Mouse (Mus musculus) lung, postnatal 0 days (tissue): Measurements from ENCODE around the gene Lhx1. TPM values are rescaled to one million over a fixed set of nuclear protein-coding genes. Genes with fewer than 3 reads are reported as not detected.

Source experiments
- ATAC-seq: fragments of 200-750 bp; cut with Nextera tagmentation; 2 replicates; pipeline ENCODE4 v1.8.0; 2017; ENCODE audit warnings: moderate library complexity
- DNase-seq: peaks from one replicate; pipeline ENCODE4 v3.0.0-alpha.2; 2016; ENCODE audit warnings: low spot score
- H3K27ac ChIP-seq: fragments of 300-500 bp; sonication (generic); 2 replicates; pipeline ENCODE4 v1.5.1; 2014; ENCODE audit warnings: antibody characterized with exemption, mild to moderate bottlenecking, low read length, mixed read lengths
- H3K27me3 ChIP-seq: fragments of 300-500 bp; sonication (generic); replicated peaks from 2 replicates; pipeline ENCODE4 v1.6.1; 2014; ENCODE audit warnings: low read length, mixed read lengths; ENCODE audit not compliant: insufficient read depth
- H3K36me3 ChIP-seq: fragments of 300-500 bp; sonication (generic); 2 replicates; pipeline ENCODE4 v1.6.1; 2014; ENCODE audit warnings: low read length, mixed read lengths; ENCODE audit not compliant: insufficient read depth
- H3K4me1 ChIP-seq: fragments of 300-500 bp; sonication (generic); 2 replicates; pipeline ENCODE4 v1.6.1; 2014; ENCODE audit warnings: antibody characterized with exemption, low read depth, low read length, mixed read lengths; ENCODE audit not compliant: insufficient read depth
- H3K4me2 ChIP-seq: fragments of 300-500 bp; sonication (generic); replicated peaks from 2 replicates; pipeline ENCODE4 v1.6.1; 2014; ENCODE audit warnings: low read depth, mild to moderate bottlenecking, low read length, moderate library complexity, mixed read lengths
- H3K4me3 ChIP-seq: fragments of 300-500 bp; sonication (generic); 2 replicates; pipeline ENCODE4 v1.5.1; 2014; ENCODE audit warnings: low read depth, low read length
- H3K9ac ChIP-seq: fragments of 300-500 bp; sonication (generic); replicated peaks from 2 replicates; pipeline ENCODE4 v1.6.1; 2014; ENCODE audit warnings: low read depth, mild to moderate bottlenecking
- H3K9me3 ChIP-seq: fragments of 300-500 bp; sonication (generic); 2 replicates; pipeline ENCODE4 v1.6.1; 2016; ENCODE audit warnings: low read length, mixed read lengths
- CTCF ChIP-seq: IDR thresholded peaks from 2 replicates; pipeline ENCODE4 v1.5.1; 2016; ENCODE audit warnings: antibody characterized with exemption, mild to moderate bottlenecking
- EP300 ChIP-seq: IDR thresholded peaks from 2 replicates; pipeline ENCODE4 v1.6.1; 2016; ENCODE audit warnings: antibody characterized with exemption, mild to moderate bottlenecking, control low read depth
- WGBS: fragments of 180-500 bp; shearing (Covaris S2); extraction: QIAGEN DNeasy Blood & Tissue Kit; methylation state at CpG from one replicate; pipeline ENCODE4 v1.1.7; 2014; 5-methylcytosine and 5-hydroxymethylcytosine counted together
- polyA plus RNA-seq: library from polyadenylated mRNA; unstranded; fragments of >200 nt; fragmentation: Nextera tagmentation; extraction: Ambion mirVana; gene quantifications from 2 replicates; pipeline ENCODE4 v1.2.1, GENCODE M21; 2015

Gene Lhx1
- polyA plus RNA-seq, 1 experiment from 2014 or later, result 0.26 TPM

DNA sequence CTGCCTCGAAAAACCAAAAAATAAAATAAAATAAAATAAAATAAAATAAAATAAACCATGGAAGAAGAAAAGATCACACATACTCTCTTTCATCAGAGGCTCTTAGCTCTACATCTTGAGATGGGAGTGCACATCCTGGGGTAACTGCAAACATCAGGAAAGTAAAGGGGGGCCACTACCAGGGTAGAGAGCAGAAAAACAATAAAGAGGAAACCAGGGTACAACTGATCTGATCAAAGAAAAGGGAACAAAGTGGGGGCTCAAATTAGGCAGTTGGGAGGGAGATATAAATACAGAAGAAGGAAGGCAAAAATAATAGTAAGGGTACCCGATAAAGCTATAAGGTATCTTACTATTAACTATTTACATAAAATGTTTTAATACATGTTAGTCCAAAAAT lies 48.7 kb downstream of the Lhx1 start:
- DNase-seq (no peak), ATAC-seq (no peak)
- Histone ChIP-seq H3K4me2 (no peak overlapping the region), H3K9ac (no peak overlapping the region), H3K4me1 (no peaks in the 10 kb centered on the region), H3K9me3 (no peaks in the 10 kb centered on the region), H3K36me3 (no peaks in the 10 kb centered on the region), H3K27me3 (no peaks in the 10 kb centered on the region), H3K4me3 (no peak overlapping the region), H3K27ac (no peak overlapping the region)
- 95% methylated on average over 2 of the region's 2 CpGs for WGBS
- TF ChIP-seq CTCF (no peak), EP300 (no peak)

- no peaks in the 10 kb centered on the region for H3K4me1 ChIP-seq
- H3K4me2 ChIP-seq, result no peak overlapping the region
- H3K4me3 ChIP-seq, result no peak overlapping the region
- H3K27ac ChIP-seq, result no peak overlapping the region
- WGBS, result 92% methylated on average over 4 of the region's 4 CpGs
- no peak for TF ChIP-seq CTCF
- TF ChIP-seq EP300, result no peak
- ATAC-seq, result no peak
- no peaks in the 10 kb centered on the region for H3K9me3 ChIP-seq
- H3K9ac ChIP-seq, result no peak overlapping the region
- DNase-seq, result no peak
- no peaks in the 10 kb centered on the region for H3K27me3 ChIP-seq
- H3K36me3 ChIP-seq, result no peaks in the 10 kb centered on the region
Observed at GRCm38 (mm10) chr11:84475991-84476390, 49.3 kb downstream of the Lhx1 start.

- no peak overlapping the region for H3K9ac ChIP-seq
- TF ChIP-seq EP300, result no peak
- no peak for TF ChIP-seq CTCF
Observed at GRCm38 (mm10) chr11:84473093-84473667, 52.2 kb downstream of the Lhx1 start.

More at GRCm38 (mm10) chr11:84473093-84473667, 52.2 kb downstream of the Lhx1 start:
- WGBS, result 72% methylated on average over 4 of the region's 4 CpGs
- H3K27me3 ChIP-seq, result no peaks in the 10 kb centered on the region
- H3K36me3 ChIP-seq, result no peaks in the 10 kb centered on the region
- H3K4me1 ChIP-seq, result no peaks in the 10 kb centered on the region
- H3K4me3 ChIP-seq, result no peak overlapping the region
- no peaks in the 10 kb centered on the region for H3K9me3 ChIP-seq
- ATAC-seq (no peak), DNase-seq (no peak)
- H3K27ac ChIP-seq, result no peak overlapping the region
- H3K4me2 ChIP-seq, result no peak overlapping the region

Other genes with a start within 250 kb of the Lhx1 start
- 19.4 and 20.9 TPM in 2 replicates for gene Aatf, start 12.0 kb downstream of the Lhx1 start, polyA plus RNA-seq